Mouse (Mus musculus) right cerebral cortex, postnatal 4 days (tissue): ENCODE data around the gene Ttll11.

ENCODE experiments used
- DNase-seq: peaks from one replicate; pipeline ENCODE4 v3.0.0-alpha.2; 2022

The Ttll11 gene

GRCm38 (mm10) chr2:35963280-35963679 is 16.4 kb downstream of the Ttll11 start:
- DNase-seq, result no peak

- DNase-seq, result no peak
Observed at GRCm38 (mm10) chr2:35961593-35962127, 18.1 kb downstream of the Ttll11 start.

- DNase-seq, result no peak
Observed at GRCm38 (mm10) chr2:35957471-35958140, 22.1 kb downstream of the Ttll11 start.

GRCm38 (mm10) chr2:35955211-35955610 is 24.5 kb downstream of the Ttll11 start:
- no peak for DNase-seq

GRCm38 (mm10) chr2:35952187-35952958 is 27.3 kb downstream of the Ttll11 start:
- no peak for DNase-seq

- DNase-seq, result no peak
Observed at GRCm38 (mm10) chr2:35944896-35945295, 34.8 kb downstream of the Ttll11 start.

- no peak for DNase-seq
Observed at GRCm38 (mm10) chr2:35942960-35943359, 36.8 kb downstream of the Ttll11 start.

GRCm38 (mm10) chr2:35935045-35935444 is 44.7 kb downstream of the Ttll11 start:
- DNase-seq, result no peak

GRCm38 (mm10) chr2:35933116-35933515 is 46.6 kb downstream of the Ttll11 start:
- DNase-seq, result no peak

- no peak for DNase-seq
Observed at GRCm38 (mm10) chr2:35931619-35932018, 48.1 kb downstream of the Ttll11 start.

- DNase-seq, result peak; percentile 97
Observed at GRCm38 (mm10) chr2:35930498-35931149, 49.1 kb downstream of the Ttll11 start.

GRCm38 (mm10) chr2:35928133-35928532 is 51.6 kb downstream of the Ttll11 start:
- no peak for DNase-seq

GRCm38 (mm10) chr2:35924947-35925346 is 54.8 kb downstream of the Ttll11 start:
- no peak for DNase-seq

- no peak for DNase-seq
Observed at GRCm38 (mm10) chr2:35922956-35923355, 56.8 kb downstream of the Ttll11 start.

GRCm38 (mm10) chr2:35912090-35912489 is 67.6 kb downstream of the Ttll11 start:
- DNase-seq, result no peak

GRCm38 (mm10) chr2:35911675-35912074 is 68.0 kb downstream of the Ttll11 start:
- no peak for DNase-seq

GRCm38 (mm10) chr2:35910740-35911139 is 69.0 kb downstream of the Ttll11 start:
- DNase-seq, result no peak

GRCm38 (mm10) chr2:35909353-35909752 is 70.4 kb downstream of the Ttll11 start:
- DNase-seq, result no peak

- no peak for DNase-seq
Observed at GRCm38 (mm10) chr2:35907578-35907977, 72.1 kb downstream of the Ttll11 start.

GRCm38 (mm10) chr2:35906174-35906798 is 73.4 kb downstream of the Ttll11 start:
- peak; percentile 54 for DNase-seq

GRCm38 (mm10) chr2:35900845-35901244 is 78.9 kb downstream of the Ttll11 start:
- DNase-seq, result no peak

- DNase-seq, result no peak
Observed at GRCm38 (mm10) chr2:35899712-35900111, 80.0 kb downstream of the Ttll11 start.

- DNase-seq, result no peak
Observed at GRCm38 (mm10) chr2:35899135-35899474, 80.6 kb downstream of the Ttll11 start.
